Mouse (Mus musculus) liver, postnatal 0 days (tissue): ENCODE measurements around the gene Gtf3c6.

Experiments used
- CTCF ChIP-seq: sonication (generic); IDR thresholded peaks from 2 replicates; pipeline ENCODE4 v1.5.1; 2016; ENCODE audit warnings: antibody characterized with exemption, low read depth
- EP300 ChIP-seq: IDR thresholded peaks from 2 replicates; pipeline ENCODE4 v1.6.1; 2016; ENCODE audit warnings: antibody characterized with exemption, low read depth, mild to moderate bottlenecking

DNA sequence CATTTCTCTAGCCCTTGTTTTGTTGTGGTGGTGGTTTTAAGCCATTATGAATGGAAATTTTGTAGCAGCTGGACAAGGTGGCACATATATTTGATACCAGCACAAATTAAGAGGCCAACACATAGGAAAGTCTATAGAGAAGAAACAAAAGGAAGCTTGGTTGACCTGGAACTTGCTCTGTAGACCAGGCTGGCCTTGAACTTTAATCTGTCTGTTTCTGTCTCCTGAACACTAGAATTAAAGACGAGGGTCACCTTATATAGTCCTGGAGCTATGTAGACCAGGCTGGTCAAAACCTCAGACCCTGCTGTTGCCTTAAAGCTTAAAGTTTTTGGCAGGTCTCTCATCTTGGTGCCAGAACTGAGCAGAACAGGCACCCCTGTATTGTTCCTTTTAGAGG is 27.7 kb upstream of the Gtf3c6 start:
- TF ChIP-seq EP300 (no peak), CTCF (no peak)
